Mouse (Mus musculus) bone marrow macrophage, adult 2 months (primary cell): ENCODE results near the gene Tnfaip1.

Experiments used
- CTCF ChIP-seq: IDR thresholded peaks from 2 replicates; pipeline ENCODE4 v1.5.1; 2012; ENCODE audit warnings: low read depth, mild to moderate bottlenecking, low read length, moderate library complexity
- POLR2A ChIP-seq: IDR thresholded peaks from 2 replicates; pipeline ENCODE4 v1.6.1; 2012; ENCODE audit warnings: mild to moderate bottlenecking, low read depth, low read length, borderline replicate concordance

DNA sequence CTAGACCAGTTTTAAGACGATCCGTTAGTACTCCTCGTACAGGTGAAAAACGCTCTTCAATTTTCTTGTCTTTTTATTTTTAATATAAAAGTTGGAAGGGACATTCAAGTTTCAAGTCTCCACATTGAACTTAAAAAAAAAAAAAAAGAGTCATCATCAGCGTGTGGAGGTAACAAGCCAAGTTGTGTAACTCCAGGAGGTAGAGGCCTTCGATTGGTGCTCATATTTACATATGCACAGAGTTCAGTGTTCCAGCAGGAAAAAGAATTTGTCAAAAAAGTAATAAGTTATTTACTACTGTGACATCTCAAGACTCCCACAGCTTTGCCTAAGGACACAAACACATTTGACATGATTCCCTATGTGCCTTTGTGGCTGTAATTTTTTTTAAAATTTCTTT lies 31.5 kb upstream of the Tnfaip1 start:
- no peak for TF ChIP-seq CTCF
- TF ChIP-seq POLR2A: no peak
